Mouse (Mus musculus) embryo, embryonic 10.5 days (tissue): ENCODE results near the gene Cyp17a1.

ENCODE experiments used
- DNase-seq: peaks from one replicate; pipeline ENCODE4 v3.0.0-alpha.2; 2015; ENCODE audit warnings: low spot score

Cyp17a1 gene

GRCm38 (mm10) chr19:46669802-46670201 is 3.2 kb downstream of the Cyp17a1 start:
- no peak for DNase-seq

- no peak for DNase-seq
Measured at GRCm38 (mm10) chr19:46668263-46668662, 4.7 kb downstream of the Cyp17a1 start.

GRCm38 (mm10) chr19:46667300-46667699 is 5.7 kb downstream of the Cyp17a1 start:
- DNase-seq: no peak

- DNase-seq: peak; percentile 48
Measured at GRCm38 (mm10) chr19:46665474-46665873, 7.5 kb downstream of the Cyp17a1 start.

- no peak for DNase-seq
Measured at GRCm38 (mm10) chr19:46662784-46663183, 10.2 kb downstream of the Cyp17a1 start.

GRCm38 (mm10) chr19:46662214-46662613 is 10.8 kb downstream of the Cyp17a1 start:
- no peak for DNase-seq

GRCm38 (mm10) chr19:46661511-46661910 is 11.5 kb downstream of the Cyp17a1 start:
- no peak for DNase-seq

GRCm38 (mm10) chr19:46658851-46659250 is 14.1 kb downstream of the Cyp17a1 start:
- DNase-seq: no peak

GRCm38 (mm10) chr19:46658348-46658747 is 14.6 kb downstream of the Cyp17a1 start:
- no peak for DNase-seq

GRCm38 (mm10) chr19:46657339-46658020 is 15.5 kb downstream of the Cyp17a1 start:
- no peak for DNase-seq

- DNase-seq: no peak
Measured at GRCm38 (mm10) chr19:46656151-46656840, 16.7 kb downstream of the Cyp17a1 start.

GRCm38 (mm10) chr19:46655626-46656025 is 17.3 kb downstream of the Cyp17a1 start:
- DNase-seq: no peak

GRCm38 (mm10) chr19:46653616-46654235 is 19.2 kb downstream of the Cyp17a1 start:
- no peak for DNase-seq

GRCm38 (mm10) chr19:46653188-46653587 is 19.8 kb downstream of the Cyp17a1 start:
- DNase-seq: no peak

- DNase-seq: no peak
Measured at GRCm38 (mm10) chr19:46648565-46648964, 24.4 kb downstream of the Cyp17a1 start.

- no peak for DNase-seq
Measured at GRCm38 (mm10) chr19:46647850-46648249, 25.1 kb downstream of the Cyp17a1 start.

GRCm38 (mm10) chr19:46647254-46647653 is 25.7 kb downstream of the Cyp17a1 start:
- no peak for DNase-seq

- no peak for DNase-seq
Measured at GRCm38 (mm10) chr19:46646041-46646481, 26.9 kb downstream of the Cyp17a1 start.

- DNase-seq: peak; percentile 30
Measured at GRCm38 (mm10) chr19:46644793-46645602, 28.0 kb downstream of the Cyp17a1 start.

- DNase-seq: no peak
Measured at GRCm38 (mm10) chr19:46644343-46644792, 28.6 kb downstream of the Cyp17a1 start.

GRCm38 (mm10) chr19:46643236-46643635 is 29.7 kb downstream of the Cyp17a1 start:
- DNase-seq: no peak

- no peak for DNase-seq
Measured at GRCm38 (mm10) chr19:46642136-46642753, 30.7 kb downstream of the Cyp17a1 start.
